Mouse (Mus musculus): ENCODE results near the gene Cct4.

Gene Cct4

DNA sequence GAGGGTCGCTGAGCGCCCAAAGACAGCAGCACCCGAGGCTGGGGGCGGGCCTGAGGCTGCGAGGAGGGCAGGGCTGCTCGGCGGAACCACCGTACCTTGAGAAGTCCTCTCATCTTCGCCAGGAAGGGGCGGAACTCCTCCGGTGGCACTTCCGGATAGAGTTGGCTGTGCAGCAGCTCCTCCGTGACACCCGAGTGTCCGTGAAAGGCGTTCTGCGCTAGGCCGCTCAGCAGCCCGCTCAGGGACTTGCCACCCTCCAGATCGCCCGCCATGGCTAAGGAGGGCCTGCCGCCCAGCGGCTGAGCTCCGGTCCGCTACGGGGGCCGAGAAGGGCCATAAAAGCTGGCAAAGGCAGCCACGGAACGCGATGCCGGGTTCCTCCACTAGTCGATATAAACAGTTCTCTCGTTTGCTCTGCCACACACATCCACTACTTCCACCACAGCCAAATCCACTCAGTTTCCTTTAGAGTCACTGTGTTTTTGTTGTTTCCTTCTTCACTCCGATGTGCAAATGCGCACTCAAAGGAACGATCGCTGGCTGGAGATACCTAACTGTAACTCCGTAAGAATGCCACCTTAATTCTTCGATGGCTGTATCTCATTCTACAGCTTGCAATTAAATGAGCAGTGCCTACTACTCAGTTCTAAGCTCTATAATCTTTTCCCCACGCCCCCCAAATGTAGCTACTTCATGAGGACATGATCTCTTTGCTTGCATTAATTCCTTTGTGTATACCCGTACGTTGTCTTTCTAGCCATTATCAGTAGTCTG is 8.1 kb upstream of the Cct4 start, which contains the start of the genes Gm28048 and Commd1:
Gene Gm28048, minus strand, starts transcription at position 107 of the 774 bp plus-strand sequence.
Gene Commd1, minus strand, starts transcription at position 399 of the 774 bp plus-strand sequence.
- peak; percentile 95 for DNase-seq (ENCODE audit: extremely low spot score, low spot score)

DNA sequence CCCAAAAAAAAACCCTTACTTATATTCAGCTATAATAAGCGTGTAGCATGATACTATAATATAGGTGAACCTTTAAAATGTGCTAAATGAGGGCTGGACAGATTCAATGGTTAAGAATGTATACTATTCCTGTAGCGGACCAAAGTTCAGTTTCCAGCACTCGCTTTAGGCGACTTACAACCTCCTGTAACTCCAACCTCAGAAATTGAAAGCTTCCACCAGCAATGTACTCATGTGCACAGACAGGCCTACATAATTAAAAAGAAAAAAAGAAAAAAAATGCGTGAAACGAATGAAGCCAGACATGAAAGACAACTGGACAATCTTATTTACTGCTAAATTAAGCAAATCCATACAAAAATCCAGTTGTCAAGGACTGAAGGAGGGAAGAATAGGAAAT is 7.5 kb upstream of the Cct4 start:
- no peak for DNase-seq (ENCODE audit: extremely low spot score, low spot score)

DNA sequence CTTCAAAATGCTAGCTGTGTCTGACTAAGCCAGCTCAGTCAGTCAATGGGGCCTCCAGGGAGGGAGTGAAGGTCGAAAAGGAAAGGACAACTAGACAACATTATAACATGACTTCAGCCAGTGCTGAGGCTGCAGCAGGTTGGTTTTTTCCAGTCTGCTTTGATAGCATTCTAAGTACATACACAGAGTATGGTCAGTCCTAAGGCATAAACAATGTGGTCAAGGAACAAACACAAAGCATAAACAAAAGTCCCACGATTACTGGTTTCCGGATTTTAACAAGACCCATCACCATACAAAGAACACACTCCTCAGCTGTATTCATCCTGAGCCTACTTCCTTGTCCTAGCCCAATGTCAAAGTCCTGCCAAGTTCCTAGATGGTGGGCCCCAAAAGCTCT is 4.8 kb upstream of the Cct4 start:
- DNase-seq (ENCODE audit: extremely low spot score, low spot score): no peak

DNA sequence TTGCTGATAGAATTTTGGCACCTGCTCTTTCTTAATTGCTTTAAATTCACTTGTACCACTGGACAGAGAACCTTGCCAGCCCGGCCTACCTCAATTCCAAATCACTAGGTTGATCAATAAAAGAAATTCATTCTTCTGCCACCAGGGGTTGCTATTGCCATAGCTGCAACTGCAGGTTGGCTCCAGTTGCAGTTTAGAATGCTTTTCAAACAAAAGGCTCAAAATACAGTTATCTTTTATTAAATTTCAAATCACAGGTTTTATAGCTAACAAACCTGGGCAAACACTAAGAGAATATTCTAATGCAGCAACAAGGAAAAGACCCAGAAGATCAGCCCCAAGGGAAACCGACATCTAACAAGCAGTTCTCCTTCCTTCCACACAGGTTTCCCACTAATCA is 3.0 kb upstream of the Cct4 start:
- DNase-seq (ENCODE audit: extremely low spot score, low spot score): no peak

DNA sequence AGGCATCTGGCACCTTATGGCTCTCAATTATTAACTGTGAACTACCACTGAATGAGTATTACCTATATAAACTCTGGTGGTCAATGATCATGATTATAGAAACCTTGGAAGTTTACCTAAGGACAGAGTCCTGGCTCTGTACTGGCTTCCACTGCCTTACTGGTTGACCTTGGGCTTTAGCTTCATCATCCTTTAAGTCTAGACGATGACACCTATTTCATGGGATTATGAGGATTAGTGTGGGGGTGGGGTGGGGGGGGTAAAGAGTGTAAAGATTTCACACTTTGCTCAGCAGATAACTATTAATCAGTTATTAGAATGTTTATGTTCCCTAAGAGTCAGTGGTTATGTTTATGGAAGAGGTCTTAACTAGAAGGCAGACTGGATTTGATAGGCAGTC is 533 bp upstream of the Cct4 start:
- no peak for DNase-seq (ENCODE audit: extremely low spot score, low spot score)

DNA sequence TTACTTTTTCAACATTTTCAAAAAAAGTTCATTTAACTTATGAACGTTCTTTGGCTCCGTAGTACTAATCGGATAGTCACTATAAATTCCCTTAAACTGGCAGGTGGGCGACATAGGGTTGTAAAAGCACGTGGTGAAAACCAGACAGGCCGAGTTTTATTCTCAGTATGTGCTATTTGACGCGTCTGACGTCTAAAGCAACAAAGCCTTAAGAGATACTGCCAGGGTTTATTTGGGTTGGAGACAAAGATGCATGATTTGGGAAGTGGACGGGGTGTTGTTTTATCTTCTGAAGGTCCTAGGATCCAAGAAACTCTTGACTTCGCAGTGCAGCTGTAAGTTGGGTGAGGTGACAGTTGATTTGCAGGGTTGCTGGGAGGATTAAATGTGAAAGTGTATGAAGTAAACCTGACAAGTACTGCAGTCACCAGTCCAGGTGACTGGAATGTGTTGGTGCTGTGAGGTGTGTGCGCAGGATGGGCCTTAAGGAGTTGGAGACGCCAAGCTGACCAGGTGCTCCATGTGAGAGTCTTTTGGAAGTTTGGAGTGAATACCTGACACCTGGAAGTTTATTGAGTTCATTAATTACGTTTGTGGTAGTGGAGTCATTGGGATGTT is 1.0 kb downstream of the Cct4 start:
- no peak for DNase-seq (ENCODE audit: extremely low spot score, low spot score)

DNA sequence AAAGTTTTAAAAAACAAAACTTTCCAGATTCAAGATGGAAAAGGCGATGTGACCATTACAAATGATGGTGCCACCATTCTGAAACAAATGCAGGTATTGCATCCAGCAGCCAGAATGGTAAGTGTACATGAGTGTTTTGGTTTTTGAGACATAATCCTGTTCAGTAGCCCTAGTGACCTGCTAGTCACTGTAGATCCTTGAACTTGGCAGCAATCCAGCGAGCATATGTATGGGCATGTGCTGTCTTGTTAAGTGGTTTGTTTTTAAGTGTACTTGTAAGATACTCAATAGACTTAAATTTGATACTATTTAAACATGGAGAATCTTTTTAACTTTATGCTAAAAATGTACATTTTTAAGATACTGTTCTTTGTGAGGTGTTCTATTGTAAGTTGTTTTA is 4.0 kb downstream of the Cct4 start:
- no peak for DNase-seq (ENCODE audit: extremely low spot score, low spot score)

DNA sequence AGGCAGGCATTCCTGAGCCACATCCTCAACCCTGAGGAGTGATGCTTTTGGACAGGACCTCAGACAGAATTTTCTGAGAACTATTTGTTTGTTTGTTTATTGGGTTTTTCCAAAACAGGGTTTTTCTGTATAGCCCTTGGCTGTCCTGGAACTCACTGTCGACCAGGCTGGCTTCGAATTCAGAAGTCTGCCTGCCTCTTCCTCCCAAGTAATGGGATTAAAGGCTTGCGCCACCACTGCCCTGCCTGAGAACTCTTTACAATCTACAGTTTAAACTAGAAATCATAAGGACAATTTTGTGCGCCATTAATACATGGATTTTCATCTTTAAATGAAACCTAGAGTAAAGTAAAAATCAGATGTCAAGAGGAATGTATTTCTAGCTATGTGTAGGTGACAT is 5.1 kb downstream of the Cct4 start:
- no peak for DNase-seq (ENCODE audit: extremely low spot score, low spot score)

DNA sequence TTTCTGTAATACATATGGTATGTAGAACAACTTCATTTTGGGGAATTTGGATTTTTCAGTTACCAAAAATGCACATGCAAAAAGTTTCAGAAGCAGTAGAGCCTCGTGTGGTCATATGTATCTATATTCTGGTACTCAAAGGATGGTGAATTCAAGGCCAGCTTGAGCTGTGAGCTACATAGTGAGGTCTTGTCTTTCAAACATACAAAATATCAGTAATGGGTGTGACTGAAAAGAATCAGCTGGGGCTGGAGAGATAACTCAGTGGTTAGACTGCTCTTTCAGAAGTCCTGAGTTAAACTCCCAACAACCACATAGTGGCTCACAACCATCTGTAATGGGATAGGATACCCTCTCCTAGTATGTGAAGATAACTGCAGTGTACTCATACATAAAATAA is 8.0 kb downstream of the Cct4 start:
- DNase-seq (ENCODE audit: extremely low spot score, low spot score): no peak

DNA sequence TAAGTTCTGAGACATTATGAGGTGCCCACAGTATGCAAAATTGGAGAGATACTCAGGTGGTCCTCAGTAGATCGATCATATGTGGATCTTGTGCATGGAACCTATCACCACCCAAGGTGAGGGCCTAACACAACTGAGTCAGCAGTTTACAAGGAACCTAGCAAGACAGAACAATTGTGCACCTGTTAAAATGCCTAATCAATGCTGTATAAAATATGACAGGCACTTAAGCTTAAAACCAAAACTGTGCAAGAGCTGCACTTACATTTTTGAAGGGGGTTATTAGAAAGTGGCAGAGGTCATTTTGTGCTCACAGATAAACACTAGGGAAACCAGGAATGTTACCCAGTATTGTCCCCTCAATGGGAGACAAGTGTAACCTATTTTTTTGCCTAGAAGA is 15.0 kb downstream of the Cct4 start:
- DNase-seq (ENCODE audit: extremely low spot score, low spot score): no peak

DNA sequence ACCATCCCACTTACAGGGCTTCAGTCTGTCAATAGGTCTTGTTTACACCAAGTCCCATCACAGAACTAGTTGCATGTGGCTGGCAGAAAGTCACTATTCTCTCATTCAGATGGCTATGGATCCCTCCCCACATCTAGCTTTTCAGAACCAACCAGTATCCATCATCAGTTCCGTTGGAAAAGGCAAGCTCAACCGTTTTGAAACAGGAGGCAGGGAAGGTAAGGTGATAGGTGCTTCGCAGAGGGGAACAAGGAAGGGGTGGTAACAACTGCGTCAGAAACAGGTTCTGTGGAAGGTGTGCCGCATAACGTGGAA is 16.8 kb downstream of the Cct4 start:
- DNase-seq (ENCODE audit: extremely low spot score, low spot score): no peak

DNA sequence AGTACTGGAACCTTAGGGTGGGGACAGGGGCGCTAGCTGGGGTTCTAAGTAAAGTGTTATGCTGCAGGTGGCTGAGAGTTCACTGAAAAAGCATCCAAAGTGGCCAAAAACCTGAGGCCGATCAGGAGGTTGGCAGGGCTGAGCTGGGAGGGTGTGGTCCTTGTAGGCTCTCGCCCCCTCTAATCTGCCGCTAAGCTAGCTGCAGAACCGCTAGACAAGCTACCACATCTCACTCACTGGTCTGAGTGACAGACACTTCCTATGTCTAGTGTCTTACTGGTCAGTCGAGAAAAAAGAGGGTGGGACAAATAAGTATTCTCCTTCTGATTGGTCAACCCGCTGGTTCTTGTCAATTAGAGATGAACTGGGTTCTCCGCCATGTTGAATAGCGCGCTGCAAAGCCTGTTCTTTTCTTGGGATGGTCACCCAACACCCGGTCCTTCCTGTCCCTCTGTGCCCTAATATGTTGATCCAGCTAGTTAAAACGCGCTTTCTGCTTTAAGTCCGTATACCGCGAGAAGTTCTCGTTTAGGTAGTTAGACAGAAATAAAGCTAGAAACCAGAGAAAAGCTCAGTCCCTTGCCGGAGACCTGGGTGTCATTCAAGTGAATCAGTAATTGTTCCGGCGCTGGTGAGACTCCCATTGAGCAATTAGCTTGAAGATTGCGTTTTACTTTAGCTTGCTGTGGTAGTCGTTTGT is 17.3 kb downstream of the Cct4 start, which contains the start of gene Fam161a:
Gene Fam161a, plus strand, starts transcription at position 51 of the 700 bp plus-strand sequence.
- peak; percentile 77 for DNase-seq (ENCODE audit: extremely low spot score, low spot score)

DNA sequence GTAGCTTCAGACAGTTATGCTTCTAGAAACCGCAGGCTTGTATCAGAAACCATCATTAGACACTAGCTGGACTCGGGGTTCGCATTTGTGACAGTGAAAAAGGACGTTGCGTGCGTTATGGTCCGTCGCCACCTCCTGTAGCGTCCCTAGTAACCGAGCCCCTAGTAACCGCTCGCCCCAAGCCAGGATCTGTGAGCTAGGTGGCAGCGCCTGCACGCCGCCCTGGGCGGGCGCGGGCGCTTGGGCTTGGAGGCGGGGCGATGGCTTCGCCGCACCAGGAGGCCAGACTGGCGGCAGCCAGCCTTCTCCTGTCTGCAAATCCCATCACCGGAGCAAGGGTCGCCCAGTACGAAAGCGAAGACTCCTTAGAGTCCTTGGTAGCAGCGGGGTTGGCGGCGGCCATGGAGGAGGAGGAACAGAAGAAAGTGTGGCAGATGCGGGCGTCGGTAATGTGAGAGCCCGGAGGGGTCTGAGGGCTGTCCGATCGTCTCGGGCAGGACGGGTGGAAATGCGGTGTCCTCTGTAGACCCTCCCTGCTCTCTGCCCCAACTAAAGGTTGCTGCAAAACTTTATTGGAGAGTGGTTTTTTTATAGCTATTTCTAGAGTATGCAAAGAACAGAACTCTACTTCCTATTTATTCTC is 18.0 kb downstream of the Cct4 start:
- DNase-seq (ENCODE audit: extremely low spot score, low spot score): peak; percentile 89

DNA sequence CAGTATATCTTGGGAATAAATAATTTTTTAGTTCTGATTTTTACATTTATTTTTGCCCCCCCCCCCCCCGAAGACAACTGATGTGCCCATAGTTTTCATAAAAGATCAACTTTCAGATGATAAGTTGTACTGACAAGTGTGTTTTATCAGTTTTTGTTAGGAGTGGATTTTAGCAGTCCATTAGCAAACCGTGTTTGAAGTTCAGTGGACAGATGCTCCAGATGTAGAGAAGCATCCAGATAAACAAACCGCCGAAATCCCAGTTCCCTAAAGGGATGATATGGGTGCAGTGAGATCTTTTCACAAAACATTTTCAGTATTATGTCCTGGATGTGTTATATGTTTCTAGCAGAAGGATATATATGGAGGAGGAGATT is 18.5 kb downstream of the Cct4 start:
- no peak for DNase-seq (ENCODE audit: extremely low spot score, low spot score)

DNA sequence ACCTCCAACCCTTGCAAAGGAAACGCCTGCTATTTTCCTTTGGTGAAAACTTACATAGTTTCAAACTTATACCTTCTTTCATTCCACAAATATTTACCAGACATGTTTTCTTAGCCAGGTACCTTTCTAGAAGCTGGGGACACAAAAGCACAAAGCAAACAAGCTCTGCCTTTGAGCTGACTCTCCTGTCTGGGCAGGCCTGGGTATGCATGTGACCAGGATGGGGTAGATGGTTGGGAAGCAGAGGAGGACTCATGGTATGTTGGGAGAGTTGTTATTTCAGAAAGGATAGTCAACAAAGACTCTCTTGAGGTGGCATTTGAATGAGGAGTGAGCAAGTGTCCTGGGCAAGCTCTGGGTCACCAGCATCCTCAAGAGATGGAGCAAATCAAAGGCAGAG is 22.8 kb downstream of the Cct4 start:
- no peak for DNase-seq (ENCODE audit: extremely low spot score, low spot score)

DNA sequence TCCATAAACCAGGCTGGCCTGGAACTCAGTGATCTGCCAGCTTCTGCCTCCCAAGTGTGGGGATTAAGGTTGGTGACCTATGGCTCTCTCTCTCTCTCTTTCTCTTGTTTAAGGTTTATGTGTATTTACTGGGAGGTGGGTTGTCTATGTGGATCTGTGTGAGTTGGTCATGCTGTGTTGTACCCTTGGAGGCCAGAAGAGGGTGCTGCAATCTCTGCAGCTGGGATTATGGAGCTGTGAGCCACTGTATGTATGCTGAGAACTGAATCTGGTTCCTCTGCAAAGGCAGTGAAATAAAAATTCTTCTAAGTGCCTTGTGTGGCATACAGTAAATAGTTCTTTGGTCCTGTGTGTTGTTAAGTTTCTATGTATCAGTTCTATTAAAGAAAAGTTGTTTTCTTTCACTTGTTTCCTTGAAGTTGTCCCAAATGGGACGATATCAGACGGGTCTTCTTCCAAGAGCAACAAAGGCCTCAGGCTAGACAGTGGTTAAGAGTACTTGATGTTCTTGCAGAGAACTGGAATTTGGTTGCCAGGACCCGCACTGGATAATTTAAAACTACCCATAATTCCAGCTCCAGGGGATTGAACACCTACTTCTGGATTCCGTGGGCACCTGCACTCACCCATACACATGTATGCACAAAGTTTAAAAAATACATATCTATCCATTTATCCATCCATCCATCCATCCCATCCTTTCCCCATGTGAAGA is 23.4 kb downstream of the Cct4 start:
- no peak for DNase-seq (ENCODE audit: extremely low spot score, low spot score)

DNA sequence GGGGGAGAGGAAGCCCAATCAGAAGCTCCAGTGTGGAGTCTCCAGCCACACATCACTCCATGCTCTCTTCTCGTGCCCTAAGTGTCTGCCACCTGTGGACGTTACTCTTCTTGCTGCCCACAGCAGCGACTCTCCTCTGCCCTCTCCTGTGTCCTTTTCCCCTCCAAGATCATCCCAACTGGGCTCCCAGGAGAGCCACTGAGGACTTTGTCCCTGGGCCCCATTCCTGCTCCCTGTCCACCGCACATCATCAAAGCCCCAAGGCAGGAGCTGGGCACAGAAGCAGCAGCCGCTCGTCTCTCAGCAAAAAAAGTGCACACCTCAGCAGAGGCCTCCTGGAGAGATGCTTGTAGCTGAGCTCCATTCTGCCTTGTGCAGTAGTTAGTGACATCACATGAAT is 24.7 kb downstream of the Cct4 start:
- no peak for DNase-seq (ENCODE audit: extremely low spot score, low spot score)

DNA sequence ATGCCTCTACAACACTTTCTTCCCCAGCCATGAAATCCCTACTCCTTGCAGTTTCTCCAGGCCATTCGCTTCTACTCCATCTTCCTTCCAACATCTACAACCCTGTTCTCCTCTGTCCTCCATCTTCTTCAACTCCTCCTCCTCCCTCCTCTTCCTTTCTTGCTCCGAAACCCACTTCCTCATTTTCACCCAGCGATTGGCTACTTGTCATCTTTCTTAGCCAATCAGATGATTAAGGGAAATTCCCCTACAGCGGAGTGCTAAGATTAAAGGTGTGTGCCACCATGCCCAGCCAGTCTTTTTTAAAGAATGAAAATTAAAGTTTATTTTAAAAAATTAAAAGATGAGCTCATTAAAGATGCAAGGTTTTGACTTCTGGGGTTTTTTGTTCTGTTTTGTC is 27.6 kb downstream of the Cct4 start:
- no peak for DNase-seq (ENCODE audit: extremely low spot score, low spot score)

DNA sequence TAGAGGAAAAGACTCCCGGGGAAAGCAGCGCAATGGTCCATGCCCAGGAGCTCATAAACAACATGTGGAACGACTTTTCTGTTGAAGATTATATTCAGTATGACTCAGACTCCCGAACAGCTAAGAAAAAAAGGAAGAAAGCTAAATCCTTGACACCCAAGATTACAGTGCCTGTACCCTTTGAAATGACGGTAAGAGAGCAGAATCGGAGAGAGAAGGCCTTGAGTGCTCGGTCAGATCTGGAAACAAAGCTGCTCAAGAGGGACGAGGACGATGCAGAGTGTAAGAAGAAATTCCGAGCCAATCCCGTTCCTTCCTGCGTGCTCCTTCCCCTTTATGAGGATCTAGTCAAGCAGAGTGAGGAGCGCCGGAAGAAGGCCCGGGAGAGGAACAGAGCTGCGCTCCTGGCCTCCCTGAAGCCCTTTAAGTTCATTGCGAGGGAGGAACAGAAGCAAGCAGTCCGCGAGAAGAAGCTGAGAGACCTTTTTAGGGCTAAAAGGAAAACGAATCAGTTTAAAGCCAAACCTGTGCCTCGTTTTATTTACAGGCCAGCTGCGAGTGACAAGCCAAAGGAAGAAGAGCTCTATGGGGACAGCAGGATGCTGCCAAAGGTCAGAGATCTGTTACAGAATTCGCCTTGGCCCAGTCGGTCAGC is 29.9 kb downstream of the Cct4 start:
- DNase-seq (ENCODE audit: extremely low spot score, low spot score): no peak

DNA sequence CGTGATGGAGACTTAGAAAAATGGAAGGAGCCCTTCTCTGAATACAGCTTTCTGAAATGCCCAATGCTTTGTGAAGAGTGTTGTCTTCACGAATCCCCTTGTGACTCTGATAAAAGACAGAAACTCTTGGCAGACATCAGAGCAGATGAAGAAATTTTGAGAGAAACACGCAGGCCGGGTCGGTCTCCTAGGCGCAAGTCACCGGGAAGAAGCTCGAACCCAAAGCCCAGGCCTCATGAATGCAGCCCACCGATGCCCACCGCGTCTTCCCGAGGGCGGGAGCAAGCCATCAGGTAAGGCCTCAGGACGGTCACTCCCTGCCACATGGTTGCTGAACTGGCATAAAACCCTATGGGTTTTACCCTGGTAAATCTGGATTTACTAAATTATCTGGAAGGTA is 30.5 kb downstream of the Cct4 start:
- DNase-seq (ENCODE audit: extremely low spot score, low spot score): no peak

DNA sequence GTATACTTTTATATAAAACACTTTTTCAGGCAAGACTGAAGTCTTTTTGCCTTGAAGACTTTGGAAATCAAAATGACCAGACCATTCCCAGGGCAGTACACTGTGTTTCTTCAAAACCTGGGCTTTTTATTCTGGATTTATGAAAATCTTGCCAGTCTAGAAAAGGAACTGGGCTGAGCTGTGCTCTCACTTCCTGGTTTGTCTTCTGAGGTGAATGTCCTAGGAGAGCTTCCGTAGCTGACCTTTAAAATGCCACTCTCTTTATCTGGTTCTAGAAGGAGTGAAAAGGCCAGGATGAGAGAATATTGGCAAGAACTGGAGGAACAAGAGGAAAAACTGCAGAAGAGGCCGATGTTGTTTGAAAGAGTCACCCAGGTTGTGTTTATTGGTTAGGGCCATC is 32.8 kb downstream of the Cct4 start:
- DNase-seq (ENCODE audit: extremely low spot score, low spot score): no peak
